Mouse (Mus musculus) spleen, adult 2 months (tissue): ENCODE data around the gene Olfr412.

ENCODE experiments used
- CTCF ChIP-seq: fragments of 200-500 bp; IDR thresholded peaks from 2 replicates; pipeline ENCODE4 v1.5.1; 2011; ENCODE audit warnings: mild to moderate bottlenecking, inconsistent platforms; ENCODE audit not compliant: insufficient read depth, insufficient read length, insufficient replicate concordance; ENCODE audit errors: extremely low read depth
- POLR2A ChIP-seq: fragments of 200-500 bp; IDR thresholded peaks from 2 replicates; pipeline ENCODE4 v1.6.1; 2011; ENCODE audit warnings: low read depth, low read length, inconsistent platforms

DNA sequence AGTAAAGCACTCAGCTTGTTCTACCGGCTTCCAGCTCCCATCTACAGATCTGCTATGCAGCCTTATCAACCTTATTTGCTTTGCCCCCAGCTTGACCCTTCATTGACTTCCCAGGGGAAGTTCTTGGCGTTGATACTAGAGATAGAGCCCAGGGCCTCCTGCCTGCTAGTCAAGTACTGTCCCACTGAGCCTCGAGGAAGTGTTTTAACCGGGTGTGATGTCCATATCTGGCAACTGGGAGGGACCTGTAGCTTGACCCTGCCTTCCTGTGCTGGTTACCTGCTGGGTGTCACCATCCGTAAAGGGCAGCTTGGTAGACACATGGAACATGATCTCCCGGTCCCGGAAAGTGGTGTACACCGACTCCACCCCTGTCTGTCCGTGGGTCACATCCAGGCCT lies 52.2 kb downstream of the Olfr412 start:
- TF ChIP-seq CTCF (no peak), POLR2A (no peak)
